Mouse (Mus musculus): ENCODE measurements around the gene Prm1. TPM values are rescaled to one million over a fixed set of nuclear protein-coding genes. Genes with fewer than 3 reads are reported as not detected.

Prm1 gene
- total RNA-seq, 2 experiments from 2014 or later = not detected

DNA sequence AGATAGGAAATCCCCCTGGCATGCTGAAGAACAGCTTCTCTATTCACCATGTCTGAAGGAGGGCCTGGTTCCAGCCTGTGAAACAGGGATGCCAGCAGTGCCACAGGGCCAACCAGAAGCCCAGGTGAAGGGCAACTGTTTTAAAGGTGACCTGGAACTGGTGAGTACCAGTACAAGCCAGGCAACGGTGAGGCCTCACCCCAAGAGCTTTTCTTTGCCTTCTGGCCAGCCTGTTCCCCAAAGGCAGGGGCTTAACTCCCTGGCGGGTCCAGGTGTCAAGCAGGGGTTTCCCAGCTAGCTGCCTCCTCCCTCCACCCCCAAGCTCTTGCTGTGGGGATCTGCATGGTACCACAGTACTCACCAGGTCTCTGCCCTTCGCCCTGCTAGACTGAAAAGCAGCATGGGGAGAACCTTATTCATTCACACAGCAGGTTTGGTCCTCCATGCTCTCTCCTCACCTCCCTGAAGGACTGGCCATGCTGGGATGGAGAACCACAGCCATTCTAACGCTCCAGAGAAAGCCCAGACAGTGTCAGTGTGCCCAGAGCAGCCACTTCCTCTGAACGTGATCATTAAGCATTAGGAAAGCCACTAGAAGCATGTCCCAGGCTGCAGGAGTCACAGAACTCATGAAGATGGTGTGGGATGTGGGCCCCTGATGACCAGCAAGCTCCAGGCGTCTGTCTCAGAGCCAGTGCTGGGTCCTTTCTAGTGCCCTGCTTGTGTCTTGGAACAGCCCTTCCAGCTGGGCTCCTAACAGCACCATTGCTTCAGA, 23.1 kb downstream of the Prm1 start:
- no peak for DNase-seq

DNA sequence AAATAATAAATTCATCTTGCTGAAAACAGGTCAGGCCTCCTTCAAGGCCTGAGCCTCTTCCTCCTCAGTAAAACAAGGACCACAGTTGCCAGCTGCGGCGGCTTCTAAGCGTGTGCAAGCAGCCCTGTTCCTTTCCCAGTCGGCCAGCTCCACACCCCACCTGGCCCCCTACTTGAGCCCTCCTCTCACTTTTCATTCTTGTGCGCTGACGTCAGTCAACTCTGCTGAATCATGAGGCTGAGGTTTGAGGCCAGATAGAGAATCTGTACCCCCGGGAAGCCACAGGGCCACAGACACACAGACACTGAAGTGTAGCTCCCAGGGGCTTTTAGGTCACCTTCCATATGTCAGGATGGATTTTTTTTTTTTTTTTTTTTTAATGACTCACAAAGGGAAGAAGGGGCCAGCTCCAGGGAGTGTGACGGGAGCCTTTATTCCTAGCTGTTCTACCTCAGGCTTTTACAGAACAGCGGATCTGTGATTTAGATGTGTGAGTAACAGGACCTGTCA, 23.7 kb downstream of the Prm1 start:
- no peak for DNase-seq

DNA sequence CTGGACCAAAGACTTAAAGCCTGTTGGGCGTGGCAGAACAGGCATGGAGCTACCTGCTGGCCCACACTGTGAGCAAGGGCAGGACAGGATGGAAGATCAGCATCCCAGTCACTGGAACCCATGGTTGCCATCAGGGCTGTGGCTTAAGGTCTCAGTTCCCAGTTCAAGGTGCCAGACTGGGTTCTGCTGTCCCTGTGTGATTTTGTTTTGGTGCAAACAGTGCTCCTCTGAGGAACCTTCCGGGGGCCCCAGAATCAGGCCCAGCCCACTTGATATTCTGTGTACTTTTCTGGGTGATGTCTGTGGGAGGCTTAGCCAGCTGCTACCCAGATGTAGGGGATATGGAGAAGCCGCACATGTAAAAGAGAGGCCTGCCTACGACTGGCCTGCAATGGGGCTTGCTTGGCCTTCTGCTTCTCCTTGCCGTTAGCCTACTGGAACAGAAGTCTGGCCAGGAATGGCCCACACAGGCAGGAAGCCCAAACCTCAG, 25.0 kb downstream of the Prm1 start:
- no peak for DNase-seq

DNA sequence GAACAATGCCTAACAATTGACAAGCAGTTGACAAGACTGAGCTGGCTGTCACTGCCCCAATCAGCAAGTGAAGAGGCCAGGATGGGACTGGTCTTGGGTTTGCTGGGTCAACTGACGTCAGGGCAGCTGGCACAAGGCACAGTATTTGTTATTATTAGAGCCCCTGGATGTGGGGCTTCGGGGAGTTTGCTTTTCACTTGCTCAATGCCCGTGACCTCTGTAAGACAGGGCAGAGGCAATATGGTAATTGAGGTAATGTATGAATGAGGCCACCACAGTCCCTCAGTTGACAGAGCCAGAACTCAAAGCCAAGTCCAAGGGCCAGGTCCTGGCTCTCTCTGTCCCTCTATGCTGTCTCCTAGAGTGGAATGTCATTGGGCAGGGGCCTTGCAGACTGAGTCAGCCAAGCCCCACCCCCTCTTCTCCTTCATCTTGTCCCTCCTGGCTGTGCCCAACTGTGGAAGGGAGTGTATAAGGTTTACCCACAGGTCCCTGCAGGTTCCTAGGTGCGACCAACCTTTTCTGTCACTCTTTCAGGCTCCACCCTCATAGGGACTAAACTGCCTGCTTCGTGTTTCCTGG, 28.0 kb downstream of the Prm1 start:
- DNase-seq = peak; percentile 44

DNA sequence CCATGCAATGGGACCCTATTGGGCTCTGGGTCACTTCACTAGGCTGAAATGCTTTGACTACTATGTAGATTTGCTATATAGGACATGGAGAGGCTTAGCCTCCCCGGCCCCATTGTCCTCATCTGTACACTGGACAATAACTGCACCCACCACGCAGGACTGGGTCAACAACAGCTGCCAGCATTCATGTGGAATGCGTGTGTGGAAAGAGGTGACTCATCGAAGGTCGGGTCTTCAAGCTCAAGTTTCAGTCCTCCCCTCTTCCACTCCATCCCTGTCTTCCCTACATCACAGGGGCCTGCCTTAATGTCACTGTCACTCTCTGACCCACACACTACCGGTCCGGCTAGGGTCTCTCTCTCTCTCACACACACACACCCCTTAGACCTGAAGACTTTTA, 29.3 kb downstream of the Prm1 start:
- DNase-seq = no peak

DNA sequence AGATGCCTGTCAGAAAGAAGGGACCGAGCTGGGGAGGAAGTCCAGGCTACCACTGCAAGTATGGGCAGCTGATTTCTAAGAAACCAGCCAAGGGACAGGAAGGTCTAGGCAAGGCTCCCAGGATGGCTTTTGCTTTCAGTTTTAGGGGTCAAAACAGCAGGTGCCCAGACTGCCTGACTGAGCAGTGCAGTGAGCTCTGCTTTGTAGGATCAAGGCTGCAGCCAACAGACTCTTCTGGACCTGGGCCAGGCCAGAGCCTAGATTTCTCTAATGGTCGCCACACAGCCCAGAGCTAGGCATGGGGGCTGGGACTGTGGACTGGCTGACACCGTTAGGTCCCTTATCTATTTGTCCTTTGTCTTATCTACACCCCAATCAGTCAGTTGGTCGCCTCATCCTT, 30.9 kb downstream of the Prm1 start:
- DNase-seq = no peak

DNA sequence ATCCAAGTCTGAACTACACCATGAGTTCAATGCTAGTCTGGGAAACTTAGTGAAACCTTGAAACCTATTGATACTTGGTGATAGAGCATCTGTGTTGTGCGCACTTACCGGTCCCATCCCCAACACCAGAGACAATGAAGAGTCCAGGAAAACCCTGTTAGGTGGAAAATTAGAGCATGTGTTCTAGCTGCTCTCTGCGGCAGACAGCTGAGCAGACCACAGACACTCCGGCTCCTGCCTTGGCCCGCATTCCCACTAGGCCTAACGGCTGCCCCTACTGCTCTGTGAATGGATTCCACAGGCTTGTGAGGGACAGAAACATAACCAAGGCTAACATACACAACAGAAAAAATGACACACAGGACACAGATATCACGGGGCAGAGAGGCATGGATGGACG, 32.1 kb downstream of the Prm1 start:
- DNase-seq = no peak

DNA sequence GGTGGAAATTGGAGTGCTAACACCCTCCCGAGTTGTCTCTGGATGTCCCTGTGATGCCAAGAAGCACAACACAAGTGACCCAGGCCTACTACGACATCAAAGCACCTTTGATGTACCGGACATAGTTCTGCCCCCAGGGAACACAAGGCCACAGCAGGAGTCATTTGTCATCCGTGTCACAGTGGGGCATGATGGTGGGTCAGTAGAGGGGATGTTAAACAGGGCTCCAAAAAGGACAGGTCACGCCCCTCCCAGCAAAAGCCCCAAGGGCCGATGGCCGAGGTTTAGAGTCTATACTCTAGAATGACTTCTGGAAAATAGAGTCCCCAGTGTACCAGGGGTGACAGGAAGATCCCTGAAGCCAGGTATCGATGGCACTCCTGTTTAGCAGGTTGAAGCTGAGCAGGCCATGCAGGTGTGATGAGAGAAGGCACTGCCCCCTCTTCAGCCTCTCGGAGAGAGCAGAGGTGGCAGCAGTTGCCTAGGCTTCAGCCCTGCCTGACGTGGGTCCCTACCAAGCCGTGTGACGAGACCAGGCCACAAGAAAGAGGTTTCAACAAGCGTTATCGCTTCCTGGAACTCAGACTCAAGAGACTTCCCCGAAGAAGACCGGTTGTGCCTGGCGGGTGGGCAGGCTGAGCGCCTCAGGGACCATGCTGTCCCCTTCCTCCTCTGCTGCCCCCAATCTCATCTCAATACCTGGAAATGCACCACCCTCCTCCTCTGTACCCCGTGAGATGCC, 33.7 kb downstream of the Prm1 start:
- DNase-seq = no peak

DNA sequence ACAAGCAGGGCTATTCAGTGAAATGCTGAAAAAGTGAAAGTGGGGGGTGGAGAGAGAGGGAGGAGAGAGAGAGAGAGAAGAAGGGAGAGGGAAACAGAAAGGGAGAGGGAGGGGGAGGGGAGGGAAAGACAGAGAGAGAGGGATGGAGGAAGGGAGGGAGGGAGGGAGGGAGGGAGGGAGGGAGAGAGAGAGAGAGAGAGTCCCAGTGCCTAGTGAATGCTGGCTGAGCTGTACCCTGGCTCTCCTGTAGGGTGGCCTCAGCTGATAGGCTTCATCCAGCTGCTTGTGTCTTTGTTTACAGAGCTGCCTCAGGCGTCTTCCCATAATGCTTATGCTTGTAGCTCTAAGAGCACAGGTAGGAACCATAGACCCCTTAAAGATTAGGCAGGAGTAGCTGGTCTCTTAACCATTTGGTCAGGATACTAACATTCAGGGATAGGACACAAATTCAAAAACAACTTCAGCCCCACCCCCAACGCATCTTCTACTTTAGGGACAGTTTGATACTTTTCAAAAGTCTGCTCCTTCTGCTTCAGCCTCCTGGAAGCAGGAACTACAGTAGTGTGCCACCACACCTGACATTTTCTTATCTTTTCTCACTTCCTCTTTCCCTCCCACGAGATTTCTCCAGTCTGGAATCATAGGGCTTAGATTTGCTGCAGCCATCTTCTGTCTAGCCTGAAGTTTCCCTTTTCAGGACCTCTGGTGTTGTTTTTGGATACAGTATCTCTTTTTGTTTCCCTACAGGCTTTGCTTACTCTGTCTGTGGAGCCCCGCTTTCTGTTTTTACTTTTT, 34.9 kb downstream of the Prm1 start:
- DNase-seq = no peak

DNA sequence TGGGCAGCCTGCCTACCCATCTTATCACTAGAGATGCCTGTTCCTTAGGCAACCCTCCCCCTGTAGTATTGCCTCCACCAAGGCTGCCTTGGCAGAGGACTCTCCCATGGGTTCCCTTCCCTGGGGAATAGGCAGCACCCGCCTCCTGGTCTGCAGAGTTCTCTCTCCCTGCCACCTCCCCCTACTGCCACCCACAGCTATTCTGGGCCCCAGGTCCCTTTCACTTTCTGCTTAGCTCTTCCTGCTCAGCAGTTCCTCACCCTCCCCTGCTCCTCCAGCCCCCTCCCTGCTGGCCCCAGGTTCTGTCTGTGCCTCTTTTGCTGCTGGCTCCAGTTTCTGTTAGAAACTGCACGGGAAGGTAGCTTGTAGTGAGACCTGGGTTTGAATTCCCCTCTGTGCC, 36.0 kb downstream of the Prm1 start:
- no peak for DNase-seq

DNA sequence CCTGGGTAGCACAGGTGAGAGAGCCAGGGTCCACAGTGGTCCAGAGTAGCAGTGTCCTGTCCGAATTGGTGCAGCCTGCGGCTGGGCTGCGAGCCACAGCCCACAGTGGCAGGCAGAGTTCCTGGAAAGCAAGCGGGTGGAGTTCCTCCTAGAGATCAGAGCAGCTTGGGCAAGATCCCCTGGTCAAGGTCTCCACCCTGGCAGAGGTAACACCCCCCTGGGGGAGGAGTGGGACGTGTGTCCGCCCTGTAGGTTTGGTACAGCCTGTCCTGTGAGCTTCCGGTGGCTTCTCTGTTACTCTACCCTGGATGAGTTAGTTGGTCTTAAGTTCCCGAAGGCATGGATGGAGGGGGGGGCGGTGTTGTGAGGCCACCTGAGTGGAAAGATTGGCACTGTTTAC, 36.8 kb downstream of the Prm1 start:
- no peak for DNase-seq

DNA sequence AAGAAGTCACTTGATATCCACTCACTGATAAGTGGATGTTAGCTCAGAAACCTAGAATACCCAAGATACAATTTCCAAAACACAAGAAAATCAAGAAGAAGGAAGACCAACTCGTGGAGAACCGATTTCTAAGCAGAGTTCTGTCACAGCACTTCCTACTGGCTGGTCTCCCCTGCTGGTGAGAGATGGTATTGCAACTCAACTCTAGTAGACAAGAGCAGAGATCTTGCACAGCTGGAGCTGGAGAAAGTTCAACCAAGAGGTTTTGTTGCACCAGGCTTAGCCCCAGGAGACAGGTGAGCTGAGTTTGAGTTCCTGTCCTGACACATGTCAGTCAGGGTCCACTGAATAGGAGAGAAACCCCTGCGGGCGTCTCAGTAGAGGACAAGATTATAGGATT, 38.5 kb downstream of the Prm1 start:
- DNase-seq = peak; percentile 83

DNA sequence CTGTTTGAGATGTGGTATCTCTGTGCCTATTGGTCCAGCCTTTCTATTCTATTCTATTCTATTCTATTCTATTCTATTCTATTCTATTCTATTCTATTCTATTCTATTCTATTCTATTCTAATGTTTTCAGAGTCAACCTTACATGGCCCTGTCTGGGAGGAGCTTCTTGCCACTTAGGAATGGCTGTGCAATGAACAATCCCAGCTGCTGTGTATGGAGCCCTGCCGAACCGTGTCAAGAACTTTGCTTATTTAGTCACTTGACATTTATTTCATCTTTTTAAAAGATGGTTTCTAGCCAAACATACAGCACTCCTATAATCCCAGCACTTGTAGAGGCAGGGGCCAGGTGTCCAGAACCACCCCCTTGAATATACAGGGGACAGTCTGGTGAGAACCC, 41.3 kb downstream of the Prm1 start:
- no peak for DNase-seq

DNA sequence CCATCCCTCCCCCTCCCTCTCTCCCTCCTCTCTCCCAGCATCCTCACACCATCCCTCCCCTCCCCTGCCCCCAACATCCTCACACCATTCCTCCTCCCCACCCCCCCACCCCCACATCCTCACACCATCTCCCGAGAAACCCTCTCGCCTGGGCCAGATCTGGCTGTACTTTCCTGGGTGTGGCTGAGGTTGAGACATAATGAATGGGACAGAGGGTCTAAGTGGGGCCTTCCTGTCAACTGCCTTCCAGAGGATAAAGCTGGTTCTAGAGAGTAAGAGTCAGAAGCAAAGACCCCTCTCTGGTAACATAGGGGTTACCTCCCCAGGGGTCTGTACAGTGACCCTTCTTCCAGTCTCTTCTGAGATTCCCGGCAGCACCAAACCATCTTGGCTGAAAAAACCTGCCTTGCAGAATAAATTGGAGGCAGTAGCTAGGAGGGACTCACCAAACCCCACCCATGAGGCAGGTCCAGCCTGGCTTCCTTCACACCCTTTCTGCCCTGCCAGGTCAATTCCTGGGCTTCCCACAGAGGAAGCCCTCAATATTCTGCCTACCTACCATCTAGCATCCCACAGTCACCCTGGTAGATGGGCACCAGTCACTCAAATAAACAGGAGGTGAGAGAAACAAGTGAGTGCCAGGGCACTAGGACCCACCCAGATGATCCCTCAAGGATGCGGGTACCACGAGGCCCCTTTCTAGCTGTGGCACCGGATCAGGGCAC, 41.9 kb downstream of the Prm1 start:
- no peak for DNase-seq

DNA sequence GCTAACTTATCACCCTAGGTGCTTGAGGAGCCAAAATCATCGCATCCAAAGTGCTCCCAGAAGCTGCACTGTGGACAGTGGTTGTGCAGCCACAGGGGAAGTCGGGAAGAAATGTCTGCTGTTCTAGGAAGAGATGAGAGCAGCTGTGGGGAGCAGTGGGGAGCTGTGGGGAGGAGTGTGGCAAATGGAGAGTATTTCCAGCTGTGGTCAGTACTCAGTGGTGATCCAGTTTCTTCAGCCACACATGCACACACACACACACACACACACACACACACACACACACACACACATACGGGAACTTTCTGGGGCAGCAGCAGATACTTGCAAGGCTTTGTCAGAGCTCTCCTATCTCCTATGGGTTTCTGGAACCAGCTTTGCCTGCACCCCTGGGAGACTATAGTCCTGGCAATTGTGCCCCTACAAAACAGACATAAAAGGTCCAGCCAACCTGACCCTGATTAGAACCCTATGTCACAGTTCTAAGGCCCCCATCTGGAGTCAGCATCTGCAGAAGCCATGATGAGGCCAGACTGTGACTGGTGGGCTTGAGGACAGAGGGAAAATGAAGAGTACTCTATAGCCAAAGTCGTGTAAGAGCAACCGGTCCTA, 43.0 kb downstream of the Prm1 start:
- no peak for DNase-seq

DNA sequence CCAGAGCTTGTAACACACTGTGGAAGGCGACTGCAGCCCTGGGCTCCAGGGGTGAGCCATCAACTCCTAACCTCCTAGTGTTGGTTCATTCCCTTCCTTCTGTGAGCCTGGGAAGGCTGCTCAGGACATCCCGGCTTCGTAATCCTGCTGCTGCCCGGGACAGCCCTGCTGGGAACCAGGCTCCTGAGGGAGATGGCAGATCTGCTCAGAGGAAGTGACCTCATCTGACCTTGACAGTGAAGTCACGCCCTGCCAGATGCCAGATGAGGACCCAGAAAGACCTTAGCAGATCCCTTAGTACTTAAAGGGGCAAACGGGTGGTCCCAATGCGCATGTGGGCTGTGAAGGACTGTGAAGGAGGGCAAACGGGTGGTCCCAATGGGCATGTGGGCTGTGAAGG, 44.5 kb downstream of the Prm1 start:
- peak; percentile 41 for DNase-seq

DNA sequence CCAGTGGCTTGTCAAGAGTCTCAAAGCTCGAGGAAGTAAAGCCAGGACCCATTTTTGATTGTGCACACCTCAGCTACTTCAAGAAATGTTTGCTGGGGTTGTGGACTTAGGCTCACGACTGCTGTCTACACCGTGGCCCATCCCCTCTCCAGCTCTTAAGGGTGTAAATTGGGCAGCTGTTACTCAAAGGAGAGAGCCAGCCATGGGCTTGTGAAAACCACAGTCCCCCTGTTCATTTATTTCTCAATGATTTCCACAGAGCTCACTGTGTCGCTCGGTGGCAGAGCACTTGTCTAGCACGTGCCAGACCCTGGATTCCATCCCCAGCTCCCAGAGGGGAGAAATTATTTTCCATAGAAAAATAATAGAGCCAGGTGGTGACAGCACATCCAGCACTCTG, 49.5 kb downstream of the Prm1 start:
- no peak for DNase-seq

DNA sequence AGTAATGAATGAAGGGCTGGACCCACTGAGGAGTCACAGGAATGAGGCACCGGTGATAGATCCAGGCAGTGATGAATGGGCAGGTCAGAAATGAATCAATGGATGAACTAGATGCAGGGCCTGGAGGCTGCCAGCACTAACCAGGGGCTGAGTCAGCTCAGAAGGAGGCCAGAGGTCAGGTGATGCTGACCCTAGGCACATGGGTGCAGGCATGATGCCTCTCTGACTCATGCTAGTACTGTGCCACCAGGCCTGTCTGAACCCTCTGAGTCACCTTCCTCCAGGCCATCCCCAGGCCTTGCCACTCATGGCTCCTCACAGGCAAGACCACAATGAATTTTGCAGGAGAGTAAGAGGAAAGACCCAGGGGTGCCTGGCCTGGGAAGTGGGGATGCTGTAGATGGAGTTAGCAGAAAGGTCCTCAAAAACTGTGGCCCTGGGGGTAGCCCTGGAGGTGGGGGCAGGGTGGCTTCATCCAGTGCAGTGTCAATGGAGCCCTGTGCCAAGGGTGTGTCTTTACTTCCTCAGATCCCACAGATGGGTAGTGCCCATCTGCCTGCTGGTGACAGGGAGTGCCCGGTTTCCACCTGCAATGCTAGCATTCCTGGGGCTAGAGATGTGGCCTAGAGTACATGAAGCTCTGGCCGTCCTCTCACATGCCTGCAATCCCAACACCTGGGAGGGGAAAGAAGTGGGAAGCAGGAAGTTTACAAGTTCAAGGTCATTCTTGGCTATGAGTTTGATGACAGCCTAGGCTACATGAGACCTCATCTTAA, 50.9 kb downstream of the Prm1 start:
- no peak for DNase-seq

DNA sequence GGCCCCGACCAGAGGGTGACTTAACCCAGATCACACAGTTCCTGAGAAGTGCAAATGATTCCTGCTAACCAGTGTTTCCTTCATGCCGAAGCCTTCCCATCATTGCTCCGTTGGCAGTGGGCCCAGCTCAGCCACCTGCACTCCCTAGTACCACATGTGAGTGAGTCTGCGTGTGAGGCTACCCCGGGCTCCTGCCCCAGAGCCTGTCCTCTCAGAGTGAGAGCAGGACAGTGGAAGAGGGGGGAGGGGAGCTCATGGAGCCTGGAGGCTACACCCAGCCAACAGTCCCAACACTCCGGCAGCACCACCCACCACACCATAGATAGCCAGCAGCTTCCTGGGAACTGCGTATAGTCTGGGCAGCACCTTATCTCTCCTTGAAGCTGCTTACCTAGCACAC, 55.8 kb downstream of the Prm1 start:
- DNase-seq = peak; percentile 63

DNA sequence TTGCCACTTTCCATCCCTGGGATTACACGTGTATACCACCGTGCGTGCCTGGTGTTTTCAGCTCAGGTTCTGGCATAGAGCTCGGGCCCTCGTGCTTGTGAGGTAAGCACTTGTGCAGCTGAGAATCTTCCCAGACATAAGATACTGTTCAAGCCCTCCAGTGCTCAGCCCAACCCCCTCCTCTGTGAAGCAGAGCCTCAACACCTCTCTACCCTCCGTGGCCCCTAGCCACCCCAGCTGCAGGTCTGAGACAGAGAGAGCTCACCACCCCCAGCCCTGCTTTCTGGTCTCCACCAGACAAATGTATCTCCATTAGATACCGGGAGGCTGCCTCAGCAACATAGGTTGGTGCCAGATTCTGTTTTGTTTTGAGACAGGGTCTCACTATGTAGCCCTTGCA, 56.4 kb downstream of the Prm1 start:
- no peak for DNase-seq
